Mouse (Mus musculus): ENCODE measurements around the gene Mus81. TPM values are rescaled to one million over a fixed set of nuclear protein-coding genes. Genes with fewer than 3 reads are reported as not detected.
"Not testable (repeated sequence)": the region's sequence is repeated elsewhere in the genome, so short reads cannot be mapped to it uniquely, and the experiment has no call there.

The Mus81 gene
- polyA plus RNA-seq, 1 experiment: 149 TPM

DNA sequence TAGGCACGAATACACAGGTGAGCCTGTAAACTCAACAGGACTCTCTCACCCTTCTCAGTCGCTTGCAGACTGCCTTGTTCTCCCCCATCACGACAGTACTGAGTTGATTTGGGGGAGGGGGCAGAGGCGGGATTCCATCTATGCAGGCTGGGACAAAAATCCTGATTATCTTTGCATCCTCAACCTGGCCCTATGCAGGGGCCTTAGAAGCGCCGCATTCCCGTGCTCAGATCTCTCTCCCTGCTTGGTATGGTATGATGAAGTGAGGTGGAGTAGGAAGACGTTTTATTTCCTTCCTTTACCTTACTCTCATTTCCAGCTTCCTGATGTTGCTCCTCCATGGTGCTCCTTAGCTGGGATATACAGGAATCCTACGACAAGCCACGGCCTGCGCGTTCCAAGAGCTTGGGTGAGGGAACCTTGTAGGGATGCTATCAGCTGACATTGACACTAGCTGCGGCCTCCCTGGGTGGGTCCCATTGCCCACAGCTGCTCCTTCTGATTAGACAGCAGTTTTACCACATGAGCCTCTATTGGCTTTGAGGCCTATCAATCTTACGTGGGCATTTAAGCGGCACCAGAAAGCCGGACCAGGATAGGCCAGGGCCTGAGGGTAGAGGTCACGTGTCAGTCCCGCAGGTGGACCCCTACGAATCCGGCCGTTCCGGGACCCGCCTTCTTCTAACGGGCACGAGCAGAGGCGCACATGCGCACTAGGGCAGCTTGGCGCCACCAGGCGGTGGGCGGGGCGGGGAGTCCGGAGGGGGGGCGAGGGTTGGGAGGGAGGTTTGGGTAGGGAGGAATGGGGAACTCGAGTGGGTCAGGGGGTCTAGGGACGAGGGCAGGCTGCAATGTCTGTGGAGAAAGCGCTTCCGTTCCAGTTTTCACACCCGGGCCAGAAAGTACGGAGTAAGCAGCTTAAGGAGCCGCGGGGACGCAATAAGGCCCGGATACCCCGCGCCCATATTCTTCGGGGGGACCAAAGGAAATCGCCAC is 22.1 kb upstream of the Mus81 start, which contains the start of gene Snx32:
Gene Snx32 (minus strand): TSS at position 508 of the 996 bp plus-strand sequence.
- 3% methylated on average over 46 of the region's 47 CpGs for WGBS
- Histone ChIP-seq H3K4me1 (replicated peaks; ENCODE audit: control insufficient read depth, insufficient read depth, low read length) (peaks cover 28% of the 10 kb centered on the region), H3K36me3 (ENCODE audit: control insufficient read depth, insufficient read depth, low read length) (no peaks in the 10 kb centered on the region), H3K27me3 (ENCODE audit: control insufficient read depth, insufficient read depth, low read length) (no peaks in the 10 kb centered on the region), H3K4me3 (ENCODE audit: control insufficient read depth, insufficient read depth, low read length) (peak within 1 kb of the TSS; percentile 59), H3K27ac (ENCODE audit: control insufficient read depth, insufficient read depth, low read length) (peak within 1 kb of the TSS; percentile 31)
- TF ChIP-seq CTCF (IDR thresholded peaks at IDR 0.05; ENCODE audit: borderline replicate concordance, control insufficient read depth, extremely low read depth, insufficient read depth, low read length, poor library complexity): no peak
- TF ChIP-seq POLR2A (IDR thresholded peaks at IDR 0.05; ENCODE audit: control insufficient read depth, extremely low read depth, insufficient read depth, low read length, poor library complexity): no peak
- peak; percentile 96 for DNase-seq

DNA sequence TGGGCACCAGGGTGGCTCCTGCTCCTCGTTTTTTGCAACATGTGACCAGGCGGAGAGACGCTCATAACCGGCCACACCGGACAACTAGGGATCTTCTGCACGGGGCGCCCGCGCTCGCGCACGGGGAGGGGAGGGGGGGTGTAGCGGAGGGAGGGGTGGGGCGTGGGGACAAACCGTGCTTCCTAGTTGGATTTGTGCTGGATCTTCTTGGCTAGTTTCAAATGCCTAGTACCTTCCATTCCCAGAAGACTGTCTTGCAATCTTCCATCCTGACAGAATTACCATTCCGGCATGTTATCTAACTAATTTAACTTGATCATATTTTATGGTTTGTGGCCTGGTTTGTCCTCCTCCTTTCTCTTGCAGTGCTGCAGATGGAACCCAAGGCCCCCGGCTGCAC is 15.5 kb upstream of the Mus81 start, which contains the start of gene 1700020D05Rik:
Gene 1700020D05Rik (minus strand): TSS at position 101 of the 400 bp plus-strand sequence.
- no peaks in the 10 kb centered on the region for H3K4me1 ChIP-seq (replicated peaks; ENCODE audit: control insufficient read depth, insufficient read depth, low read length)
- WGBS: 95% methylated on average over 17 of the region's 17 CpGs
- H3K27ac ChIP-seq (ENCODE audit: control insufficient read depth, insufficient read depth, low read length): no peak within 1 kb of the TSS
- no peak for DNase-seq
- no peaks in the 10 kb centered on the region for H3K36me3 ChIP-seq (ENCODE audit: control insufficient read depth, insufficient read depth, low read length)
- H3K27me3 ChIP-seq (ENCODE audit: control insufficient read depth, insufficient read depth, low read length): no peaks in the 10 kb centered on the region
- TF ChIP-seq POLR2A (IDR thresholded peaks at IDR 0.05; ENCODE audit: control insufficient read depth, extremely low read depth, insufficient read depth, low read length, poor library complexity): no peak
- no peak for TF ChIP-seq CTCF (IDR thresholded peaks at IDR 0.05; ENCODE audit: borderline replicate concordance, control insufficient read depth, extremely low read depth, insufficient read depth, low read length, poor library complexity)
- no peak within 1 kb of the TSS for H3K4me3 ChIP-seq (ENCODE audit: control insufficient read depth, insufficient read depth, low read length)

DNA sequence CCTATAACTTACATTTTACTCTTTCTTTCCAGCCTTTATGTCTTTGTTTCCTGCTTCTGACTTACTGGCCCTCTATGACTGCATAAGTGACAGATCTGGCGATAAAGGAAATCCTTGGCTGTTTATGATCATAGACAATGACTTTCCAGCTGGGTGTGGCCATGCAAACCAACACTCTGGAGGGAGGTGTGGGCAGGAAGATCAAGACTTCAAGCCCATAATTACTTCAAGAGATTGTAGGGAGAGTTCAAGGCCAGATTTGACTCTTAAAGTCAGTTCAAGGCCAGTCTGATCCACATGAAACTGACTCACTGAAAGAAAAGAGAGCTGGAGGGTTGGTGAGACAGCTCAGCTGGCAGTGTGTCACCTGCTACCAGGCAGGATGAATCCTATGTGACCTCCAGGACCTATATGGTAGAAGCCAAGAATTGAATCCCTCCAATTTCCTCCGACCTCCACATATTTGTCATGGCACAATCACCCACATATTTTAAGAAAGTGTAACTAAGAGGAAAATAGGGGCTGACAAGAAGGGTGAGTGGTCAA is 12.2 kb upstream of the Mus81 start:
- Histone ChIP-seq H3K4me3 (ENCODE audit: control insufficient read depth, insufficient read depth, low read length) (no peak overlapping the region), H3K27me3 (ENCODE audit: control insufficient read depth, insufficient read depth, low read length) (no peaks in the 10 kb centered on the region), H3K4me1 (replicated peaks; ENCODE audit: control insufficient read depth, insufficient read depth, low read length) (no peaks in the 10 kb centered on the region), H3K36me3 (ENCODE audit: control insufficient read depth, insufficient read depth, low read length) (peaks cover 27% of the 10 kb centered on the region), H3K27ac (ENCODE audit: control insufficient read depth, insufficient read depth, low read length) (no peak overlapping the region)
- no peak for DNase-seq
- 92% methylated on average over 2 of the region's 2 CpGs for WGBS
- TF ChIP-seq CTCF (IDR thresholded peaks at IDR 0.05; ENCODE audit: borderline replicate concordance, control insufficient read depth, extremely low read depth, insufficient read depth, low read length, poor library complexity) (no peak), POLR2A (IDR thresholded peaks at IDR 0.05; ENCODE audit: control insufficient read depth, extremely low read depth, insufficient read depth, low read length, poor library complexity) (no peak)

DNA sequence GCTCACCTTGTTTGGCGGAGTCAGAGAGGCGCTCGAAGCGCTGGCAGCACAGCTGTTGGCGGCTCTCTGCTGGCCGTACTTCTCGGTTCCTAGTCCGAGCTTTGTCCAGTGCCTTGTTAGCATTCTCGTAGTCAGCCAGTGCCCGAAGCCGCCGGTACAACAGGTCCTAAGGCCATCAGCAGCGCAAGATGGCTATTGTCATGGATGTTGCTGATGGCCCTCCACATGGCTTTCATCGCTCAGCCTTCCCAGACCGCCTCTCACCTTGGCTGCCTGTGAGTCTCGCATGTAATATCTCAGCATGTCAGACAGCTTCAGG is 7.8 kb upstream of the Mus81 start:
- Histone ChIP-seq H3K27ac (ENCODE audit: control insufficient read depth, insufficient read depth, low read length) (no peak overlapping the region), H3K4me3 (ENCODE audit: control insufficient read depth, insufficient read depth, low read length) (no peak overlapping the region), H3K27me3 (ENCODE audit: control insufficient read depth, insufficient read depth, low read length) (no peaks in the 10 kb centered on the region), H3K36me3 (ENCODE audit: control insufficient read depth, insufficient read depth, low read length) (peaks cover 51% of the 10 kb centered on the region), H3K4me1 (replicated peaks; ENCODE audit: control insufficient read depth, insufficient read depth, low read length) (0 out of 2 replicates have a peak, but pooled peaks cover 3% of the 10 kb centered on the region)
- no peak for TF ChIP-seq POLR2A (IDR thresholded peaks at IDR 0.05; ENCODE audit: control insufficient read depth, extremely low read depth, insufficient read depth, low read length, poor library complexity)
- no peak for TF ChIP-seq CTCF (IDR thresholded peaks at IDR 0.05; ENCODE audit: borderline replicate concordance, control insufficient read depth, extremely low read depth, insufficient read depth, low read length, poor library complexity)
- DNase-seq: no peak
- WGBS: 97% methylated on average over 16 of the region's 16 CpGs

DNA sequence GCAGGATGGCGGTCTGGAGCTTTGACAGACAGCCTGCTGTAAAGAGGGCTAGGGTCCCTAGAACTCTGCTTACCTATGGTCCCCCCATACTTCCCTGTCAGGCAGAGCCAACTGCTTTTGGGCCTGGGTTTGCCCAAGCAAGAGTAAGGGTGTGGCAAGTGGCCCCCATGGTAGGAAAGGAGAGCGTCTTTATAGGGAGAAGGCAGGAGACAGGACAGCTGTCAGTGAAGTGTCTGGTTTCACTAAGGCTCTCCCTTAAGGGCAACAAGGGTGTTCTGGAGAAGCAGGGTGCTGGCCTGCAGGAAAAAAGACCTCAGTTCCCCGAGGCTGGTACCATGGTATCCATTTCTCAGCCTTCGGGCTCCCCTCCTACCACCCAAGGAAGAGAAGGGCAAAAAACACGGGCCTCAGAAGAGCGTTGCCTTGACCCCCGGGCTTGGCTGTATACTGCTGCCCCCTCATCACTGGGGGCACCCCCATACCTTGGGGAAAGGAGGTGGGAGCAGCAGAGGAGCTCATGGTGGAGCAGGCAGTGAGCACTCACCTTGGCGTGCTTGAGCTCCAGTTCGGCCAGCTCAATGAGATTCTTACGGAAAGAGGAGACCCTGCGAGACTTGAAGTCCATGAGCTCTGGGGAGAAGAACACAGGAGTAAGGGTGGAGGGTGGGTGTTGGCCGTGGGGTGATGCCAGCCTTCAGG is 7.3 kb upstream of the Mus81 start:
- no peak for TF ChIP-seq POLR2A (IDR thresholded peaks at IDR 0.05; ENCODE audit: control insufficient read depth, extremely low read depth, insufficient read depth, low read length, poor library complexity)
- TF ChIP-seq CTCF (IDR thresholded peaks at IDR 0.05; ENCODE audit: borderline replicate concordance, control insufficient read depth, extremely low read depth, insufficient read depth, low read length, poor library complexity): no peak
- DNase-seq: no peak
- H3K27me3 ChIP-seq (ENCODE audit: control insufficient read depth, insufficient read depth, low read length): no peaks in the 10 kb centered on the region
- 0 out of 2 replicates have a peak, but pooled peaks cover 3% of the 10 kb centered on the region for H3K4me1 ChIP-seq (replicated peaks; ENCODE audit: control insufficient read depth, insufficient read depth, low read length)
- H3K4me3 ChIP-seq (ENCODE audit: control insufficient read depth, insufficient read depth, low read length): no peak overlapping the region
- WGBS: 90% methylated on average over 12 of the region's 12 CpGs
- no peak overlapping the region for H3K27ac ChIP-seq (ENCODE audit: control insufficient read depth, insufficient read depth, low read length)
- H3K36me3 ChIP-seq (ENCODE audit: control insufficient read depth, insufficient read depth, low read length): peaks cover 51% of the 10 kb centered on the region

DNA sequence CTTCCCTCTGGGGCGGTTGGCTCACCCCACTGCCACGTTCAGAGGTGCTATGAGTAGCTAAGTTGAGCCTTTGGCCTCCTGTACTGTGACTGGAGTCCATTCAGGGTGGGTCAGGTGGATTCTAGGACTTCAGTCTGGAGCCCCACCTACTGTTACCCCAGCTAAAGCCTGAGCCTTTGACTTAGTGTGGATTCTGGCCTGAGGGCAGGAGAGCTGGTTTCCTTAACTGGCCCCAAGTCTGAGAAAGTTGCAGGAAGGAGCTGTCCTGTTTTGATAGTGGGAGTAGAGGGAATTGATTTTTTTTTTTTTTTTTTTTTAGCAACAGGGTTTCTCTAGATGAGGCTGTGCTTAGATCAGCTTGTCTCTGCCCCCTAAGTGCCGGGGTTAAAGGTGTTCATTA is 6.1 kb upstream of the Mus81 start:
- 94% methylated on average over 3 of the region's 3 CpGs for WGBS

DNA sequence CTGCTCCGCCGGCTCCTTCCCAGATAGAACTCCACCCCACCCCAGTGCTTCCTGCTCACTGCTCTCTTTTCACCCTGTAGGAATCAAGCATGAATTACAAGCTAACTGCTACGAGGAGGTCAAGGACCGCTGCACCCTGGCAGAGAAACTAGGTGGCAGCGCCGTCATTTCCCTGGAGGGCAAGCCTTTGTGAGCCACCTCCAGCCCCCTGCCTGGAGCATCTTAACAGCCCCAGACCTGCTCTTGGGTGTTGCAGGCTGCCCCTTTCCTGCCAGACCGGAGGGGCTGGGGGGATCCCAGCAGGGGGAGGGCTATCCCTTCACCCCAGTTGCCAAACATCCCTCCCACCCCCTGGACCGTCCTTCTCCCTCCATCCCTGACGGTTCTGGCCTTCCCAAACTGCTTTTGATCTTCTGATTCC is 5.1 kb upstream of the Mus81 start:
- H3K27me3 ChIP-seq (ENCODE audit: control insufficient read depth, insufficient read depth, low read length); H3K4me3 ChIP-seq (ENCODE audit: control insufficient read depth, insufficient read depth, low read length); H3K4me1 ChIP-seq (replicated peaks; ENCODE audit: control insufficient read depth, insufficient read depth, low read length); DNase-seq; H3K27ac ChIP-seq (ENCODE audit: control insufficient read depth, insufficient read depth, low read length): not testable (repeated sequence)
- 87% methylated on average over 9 of the region's 9 CpGs for WGBS
- peaks cover 51% of the 10 kb centered on the region for H3K36me3 ChIP-seq (ENCODE audit: control insufficient read depth, insufficient read depth, low read length)

More for the DNA sequence above, 6.1 kb upstream of the Mus81 start:
- no peak overlapping the region for H3K27ac ChIP-seq (ENCODE audit: control insufficient read depth, insufficient read depth, low read length)
- H3K4me1 ChIP-seq (replicated peaks; ENCODE audit: control insufficient read depth, insufficient read depth, low read length): peaks cover 7% of the 10 kb centered on the region
- peaks cover 51% of the 10 kb centered on the region for H3K36me3 ChIP-seq (ENCODE audit: control insufficient read depth, insufficient read depth, low read length)
- no peaks in the 10 kb centered on the region for H3K27me3 ChIP-seq (ENCODE audit: control insufficient read depth, insufficient read depth, low read length)
- DNase-seq: no peak
- TF ChIP-seq CTCF (IDR thresholded peaks at IDR 0.05; ENCODE audit: borderline replicate concordance, control insufficient read depth, extremely low read depth, insufficient read depth, low read length, poor library complexity) (no peak), POLR2A (IDR thresholded peaks at IDR 0.05; ENCODE audit: control insufficient read depth, extremely low read depth, insufficient read depth, low read length, poor library complexity) (no peak)
- no peak overlapping the region for H3K4me3 ChIP-seq (ENCODE audit: control insufficient read depth, insufficient read depth, low read length)
